Mouse (Mus musculus) lung, adult 2 months (tissue): ENCODE results near the gene Adprm.

Source experiments
- CTCF ChIP-seq: fragments of 200-500 bp; IDR thresholded peaks from 2 replicates; pipeline ENCODE4 v1.5.1; 2011; ENCODE audit warnings: mild to moderate bottlenecking, low read length, control low read depth; ENCODE audit not compliant: insufficient read depth
- POLR2A ChIP-seq: fragments of 200-500 bp; IDR thresholded peaks from 2 replicates; pipeline ENCODE4 v1.6.1; 2011; ENCODE audit warnings: low read depth, mild to moderate bottlenecking, control low read depth, low read length, borderline replicate concordance; ENCODE audit errors: extremely low read depth

DNA sequence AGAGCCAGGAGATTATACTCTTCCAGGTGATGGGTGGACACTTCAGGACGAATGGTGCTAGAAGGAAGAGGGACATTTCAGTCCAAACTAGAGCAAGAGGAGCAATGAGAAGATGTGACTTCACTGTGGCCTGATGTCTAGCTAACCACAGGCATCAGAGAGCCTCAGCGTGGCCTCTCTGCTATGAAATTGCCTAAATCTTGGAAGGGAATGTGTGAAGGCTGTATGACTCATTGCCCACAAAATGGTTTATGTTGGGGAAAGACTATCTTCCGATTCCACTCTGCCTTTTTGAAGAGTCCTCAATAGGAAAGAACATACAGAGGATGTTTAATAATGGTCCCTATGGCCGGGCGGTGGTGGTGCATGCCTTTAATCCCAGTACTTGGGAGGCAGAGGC is 24.4 kb upstream of the Adprm start:
- TF ChIP-seq POLR2A (no peak), CTCF (no peak)
